Mouse (Mus musculus) kidney, adult 2 months (tissue): Measurements from ENCODE around the gene Pjvk. TPM values are rescaled to one million over a fixed set of nuclear protein-coding genes. Genes with fewer than 3 reads are reported as not detected.

Experiments used
- DNase-seq: peaks from one replicate; pipeline ENCODE4 v3.0.0; 2021
- H3K27ac ChIP-seq: fragments of 200-500 bp; 2 replicates; pipeline ENCODE4 v1.5.1; 2012; ENCODE audit warnings: low read depth, low read length, control low read depth, inconsistent platforms; ENCODE audit not compliant: insufficient read depth
- H3K27me3 ChIP-seq: fragments of 200-500 bp; replicated peaks from 2 replicates; pipeline ENCODE4 v1.6.1; 2012; ENCODE audit warnings: mild to moderate bottlenecking, moderate library complexity, low read length, inconsistent platforms; ENCODE audit not compliant: control insufficient read depth, insufficient read depth
- H3K36me3 ChIP-seq: fragments of 200-500 bp; 2 replicates; pipeline ENCODE4 v1.6.1; 2012; ENCODE audit warnings: mild to moderate bottlenecking, moderate library complexity, low read length, inconsistent platforms; ENCODE audit not compliant: control insufficient read depth, insufficient read depth
- H3K4me1 ChIP-seq: fragments of 200-500 bp; 2 replicates; pipeline ENCODE4 v1.6.1; 2011; ENCODE audit warnings: low read length; ENCODE audit not compliant: control insufficient read depth, insufficient read depth
- H3K4me3 ChIP-seq: fragments of 200-500 bp; 2 replicates; pipeline ENCODE4 v1.5.1; 2011; ENCODE audit warnings: mild to moderate bottlenecking, low read depth, low read length, control low read depth; ENCODE audit not compliant: insufficient read depth
- CTCF ChIP-seq: fragments of 200-500 bp; conservative IDR thresholded peaks from 2 replicates; pipeline ENCODE4 v1.5.1; 2011; ENCODE audit warnings: low read depth, mild to moderate bottlenecking, control low read depth, low read length, moderate library complexity, mixed read lengths; ENCODE audit not compliant: insufficient read depth, insufficient read length
- POLR2A ChIP-seq: fragments of 200-500 bp; IDR thresholded peaks from one replicate; pipeline ENCODE4 v1.6.1; 2011; ENCODE audit warnings: low read depth, low read length, control low read depth
- WGBS: fragments of 180-500 bp; shearing (Covaris S2); methylation state at CpG from one replicate; pipeline ENCODE4 v1.1.7; 2018; 5-methylcytosine and 5-hydroxymethylcytosine counted together
- polyA plus RNA-seq: library from polyadenylated mRNA; depleted of rRNA; stranded (reverse); fragments of >200 nt; gene quantifications from 2 replicates; pipeline ENCODE4 v1.2.3, GENCODE M21; 2012

Gene Pjvk
- polyA plus RNA-seq, 1 experiment = 1.1 TPM

DNA sequence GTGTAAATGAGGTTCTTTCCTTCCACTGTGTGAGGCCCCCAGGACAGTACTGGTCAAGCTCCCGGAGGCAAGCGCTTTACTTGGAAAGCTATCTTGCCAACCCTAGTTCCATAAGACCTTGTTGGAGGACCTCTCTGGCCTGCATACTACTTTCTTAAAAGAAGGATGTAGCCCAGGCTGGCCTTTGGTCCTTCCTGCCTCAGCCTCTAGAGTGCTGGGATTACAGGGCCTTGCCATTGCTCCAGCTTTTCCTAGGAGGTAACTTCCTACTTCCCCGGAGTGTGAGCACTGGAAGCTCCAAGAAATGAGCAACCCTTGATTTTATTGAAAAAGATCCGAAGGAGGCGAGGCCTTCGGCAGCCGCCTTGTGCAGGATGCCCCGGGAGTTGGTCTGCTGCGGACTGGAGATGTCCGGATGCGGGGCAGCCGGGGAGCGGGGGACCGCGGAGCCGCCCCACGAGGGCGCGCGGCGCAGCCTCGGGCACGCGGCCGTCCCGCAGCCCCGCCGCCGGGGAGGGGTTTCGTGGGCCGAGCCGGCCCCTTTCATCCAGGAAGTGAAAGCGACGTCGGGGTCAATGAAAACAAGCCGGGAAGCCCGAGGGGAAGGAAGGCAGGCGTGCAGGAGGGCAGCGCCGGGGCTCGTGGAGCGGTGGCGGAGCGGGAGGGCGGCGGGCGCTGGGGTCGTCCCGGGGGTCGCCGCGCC lies 26.6 kb downstream of the Pjvk start, which contains the start of gene Plekha3:
Plekha3 (plus strand) TSS at position 557 of the 703 bp plus-strand sequence.
- Histone ChIP-seq H3K27ac (peak within 1 kb of the TSS; percentile 42), H3K36me3 (no peaks in the 10 kb centered on the region), H3K27me3 (no peaks in the 10 kb centered on the region), H3K4me1 (peaks cover 5% of the 10 kb centered on the region; the same call in 1 of the 2 replicates), H3K4me3 (peak within 1 kb of the TSS; percentile 71)
- TF ChIP-seq POLR2A (peak; percentile 42), CTCF (no peak)
- WGBS = 4% methylated on average over 52 of the region's 52 CpGs
- peak; percentile 93 for DNase-seq

DNA sequence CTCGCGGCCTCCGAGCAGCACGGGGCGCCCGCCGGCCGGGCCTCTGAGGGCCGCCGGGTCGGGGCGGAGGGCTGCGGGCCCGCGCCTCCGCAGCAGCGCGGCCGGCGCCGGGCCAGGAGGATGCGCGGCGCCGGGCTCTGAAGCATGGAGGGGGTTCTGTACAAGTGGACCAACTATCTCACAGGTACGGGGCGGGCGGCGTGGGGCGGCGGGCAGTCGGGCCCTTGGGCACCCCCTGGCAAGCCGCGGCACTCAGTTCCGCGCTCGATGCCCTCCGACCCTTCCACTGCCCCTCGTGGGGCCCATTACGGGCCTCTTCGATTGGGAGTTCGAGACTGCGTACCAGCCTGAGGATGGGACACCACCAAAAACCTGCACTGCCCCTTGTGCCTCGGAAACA lies 27.2 kb downstream of the Pjvk start:
- Histone ChIP-seq H3K27ac (no peak overlapping the region), H3K27me3 (no peaks in the 10 kb centered on the region), H3K4me1 (peaks cover 5% of the 10 kb centered on the region; the same call in 1 of the 2 replicates), H3K36me3 (no peaks in the 10 kb centered on the region), H3K4me3 (peak overlapping the region; percentile 71)
- DNase-seq = no peak
- WGBS = under 1% methylated on average over 44 of the region's 44 CpGs
- TF ChIP-seq CTCF (no peak), POLR2A (no peak)

DNA sequence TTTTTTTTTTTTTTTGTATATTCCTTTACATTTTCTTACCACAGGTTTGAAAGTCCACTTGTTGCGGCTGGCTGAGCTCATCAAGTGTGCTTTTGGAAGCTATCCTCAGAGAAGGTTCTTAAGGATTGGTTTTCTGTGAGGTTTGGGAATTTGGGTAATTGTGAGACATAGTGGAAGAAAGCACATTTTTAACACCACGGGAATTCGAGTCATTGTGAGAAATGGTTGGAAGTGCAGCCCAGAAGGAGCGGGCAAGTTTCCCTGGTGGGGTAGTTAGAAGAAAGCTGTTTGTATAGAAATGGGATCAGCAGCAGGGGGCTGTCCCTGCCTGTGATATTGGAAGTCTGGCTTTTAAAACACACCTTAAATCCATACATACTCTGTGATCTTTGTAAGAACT lies 27.7 kb downstream of the Pjvk start:
- H3K27ac ChIP-seq = no peak overlapping the region
- H3K4me3 ChIP-seq = peak overlapping the region; percentile 71
- 12% methylated on average over 4 of the region's 4 CpGs for WGBS
- H3K4me1 ChIP-seq = peaks cover 5% of the 10 kb centered on the region; the same call in 1 of the 2 replicates
- H3K36me3 ChIP-seq = no peaks in the 10 kb centered on the region
- no peaks in the 10 kb centered on the region for H3K27me3 ChIP-seq
- TF ChIP-seq POLR2A = no peak
- DNase-seq = no peak

DNA sequence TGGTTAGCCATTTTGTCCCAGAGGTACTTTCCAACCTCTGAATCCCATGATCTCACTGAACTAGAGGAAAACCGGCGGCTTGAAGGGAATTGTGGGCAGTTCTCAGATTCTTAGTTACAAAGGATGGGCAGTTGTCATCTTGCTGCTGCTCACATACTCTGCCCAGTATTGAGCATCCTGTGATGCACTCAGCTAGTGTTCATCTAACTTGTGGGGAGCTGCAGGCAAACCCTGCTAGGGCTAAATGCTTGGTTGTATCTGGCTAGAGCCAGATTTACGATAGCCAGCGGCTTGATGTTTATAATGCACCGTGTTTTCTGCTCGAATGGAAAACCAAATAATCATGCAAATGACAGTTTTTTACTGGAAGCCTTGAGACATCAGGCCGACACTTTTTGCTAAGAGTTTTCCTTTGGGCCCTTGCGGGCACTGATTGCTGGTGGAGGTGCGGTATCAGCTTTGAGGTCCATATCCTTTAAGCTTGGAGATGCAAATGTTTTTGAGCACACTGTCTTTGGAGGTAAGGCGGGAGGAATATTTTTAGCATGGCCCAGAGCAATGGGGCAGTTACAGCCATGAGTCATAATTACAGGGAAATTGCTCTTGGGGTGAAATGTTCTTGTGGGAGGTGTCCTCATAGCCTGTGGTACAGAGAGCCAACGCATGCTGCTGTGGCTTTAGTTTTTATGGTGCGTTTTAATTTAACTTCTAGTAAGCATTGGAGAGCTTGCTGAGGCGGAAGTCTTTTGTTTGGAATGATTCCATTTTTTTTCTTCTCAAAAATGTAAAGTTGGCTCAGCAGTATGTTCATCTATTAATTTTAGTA lies 28.3 kb downstream of the Pjvk start:
- Histone ChIP-seq H3K4me1 (peaks cover 5% of the 10 kb centered on the region; the same call in 1 of the 2 replicates), H3K27me3 (no peaks in the 10 kb centered on the region), H3K36me3 (no peaks in the 10 kb centered on the region), H3K27ac (peak overlapping the region; percentile 49), H3K4me3 (peak overlapping the region; percentile 71)
- WGBS = 28% methylated on average over 13 of the region's 13 CpGs
- TF ChIP-seq POLR2A (no peak), CTCF (no peak)
- no peak for DNase-seq

DNA sequence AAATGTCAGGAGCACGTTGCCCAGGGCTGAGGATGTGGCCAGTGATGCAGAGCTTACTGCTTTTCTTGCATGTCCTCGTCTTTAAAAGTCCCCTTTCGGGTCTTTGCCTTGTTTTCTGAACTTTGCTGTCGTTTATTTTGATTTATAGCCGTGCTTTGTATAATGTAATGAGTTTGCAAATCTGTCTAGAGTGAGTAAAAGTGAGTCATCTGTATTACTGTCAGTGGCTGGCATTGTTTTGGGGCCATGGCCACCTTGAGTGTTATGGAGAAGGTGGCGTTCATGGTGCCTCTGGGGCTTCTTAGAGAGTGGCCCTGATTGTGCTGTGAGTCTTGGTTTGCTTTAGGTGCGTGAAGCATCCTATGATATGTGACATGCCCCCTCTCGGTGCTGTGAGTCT lies 34.0 kb downstream of the Pjvk start:
- TF ChIP-seq POLR2A (no peak), CTCF (no peak)
- WGBS = 73% methylated on average over 8 of the region's 8 CpGs
- Histone ChIP-seq H3K27ac (no peak overlapping the region), H3K4me1 (no peaks in the 10 kb centered on the region; the same call in 1 of the 2 replicates), H3K4me3 (no peak overlapping the region), H3K36me3 (no peaks in the 10 kb centered on the region), H3K27me3 (no peaks in the 10 kb centered on the region)
- no peak for DNase-seq

DNA sequence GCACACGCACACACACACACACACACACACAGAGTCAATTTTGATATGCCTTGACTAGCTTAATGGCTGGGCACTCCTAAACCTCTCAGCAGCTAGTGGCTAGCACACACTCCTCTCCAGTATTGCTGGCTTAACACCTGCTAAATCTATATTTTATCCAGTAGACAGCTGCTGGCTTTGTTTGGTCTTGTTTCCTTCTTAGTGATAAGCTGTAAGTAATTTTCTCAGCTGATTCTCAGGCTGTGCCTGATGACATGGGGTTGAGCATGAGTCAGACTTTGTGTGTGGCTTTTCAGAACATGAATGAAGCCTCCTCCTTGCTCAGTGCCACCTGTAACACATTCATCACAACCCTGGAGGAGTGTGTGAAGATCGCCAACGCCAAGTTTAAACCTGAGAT lies 38.7 kb downstream of the Pjvk start:
- DNase-seq = no peak
- Histone ChIP-seq H3K4me3 (no peak overlapping the region), H3K36me3 (no peaks in the 10 kb centered on the region; the same call in 1 of the 2 replicates), H3K27ac (no peak overlapping the region), H3K4me1 (no peaks in the 10 kb centered on the region), H3K27me3 (no peaks in the 10 kb centered on the region)
- WGBS = 80% methylated on average over 3 of the region's 3 CpGs
- TF ChIP-seq POLR2A (no peak), CTCF (no peak)

DNA sequence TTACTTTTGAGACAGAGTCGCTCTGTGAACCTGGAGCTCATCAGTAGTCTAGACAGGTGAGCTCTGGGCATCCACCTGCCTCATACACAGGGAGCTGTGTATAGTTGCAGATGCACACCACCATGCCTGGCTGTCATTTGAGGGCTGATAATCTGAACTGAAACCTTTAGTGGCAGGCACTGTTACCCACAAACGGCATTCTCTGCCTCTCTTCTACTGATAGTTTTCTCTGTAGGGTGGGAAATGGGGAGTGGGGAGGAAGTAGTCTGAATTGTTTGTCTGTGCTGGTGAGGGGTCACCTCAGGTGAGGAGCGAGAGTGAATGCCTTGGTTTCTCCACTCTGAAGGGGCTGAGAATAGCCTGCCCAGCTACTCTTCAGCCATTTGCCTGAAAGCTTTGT lies 39.3 kb downstream of the Pjvk start:
- 72% methylated on average over 3 of the region's 3 CpGs for WGBS
- Histone ChIP-seq H3K27me3 (no peaks in the 10 kb centered on the region), H3K36me3 (peaks cover 2% of the 10 kb centered on the region), H3K4me1 (no peaks in the 10 kb centered on the region), H3K27ac (no peak overlapping the region), H3K4me3 (no peak overlapping the region)
- no peak for DNase-seq
- no peak for TF ChIP-seq POLR2A
- TF ChIP-seq CTCF = no peak
